Mouse (Mus musculus) urinary bladder, postnatal 25 days (tissue): ENCODE measurements around the gene Macrod2.

ENCODE experiments used
- DNase-seq: peaks from one replicate; pipeline ENCODE4 v3.0.0; 2022; ENCODE audit warnings: low spot score

The Macrod2 gene

GRCm38 (mm10) chr2:141057455-141057833 is 662.3 kb downstream of the Macrod2 start:
- DNase-seq: no peak

DNA sequence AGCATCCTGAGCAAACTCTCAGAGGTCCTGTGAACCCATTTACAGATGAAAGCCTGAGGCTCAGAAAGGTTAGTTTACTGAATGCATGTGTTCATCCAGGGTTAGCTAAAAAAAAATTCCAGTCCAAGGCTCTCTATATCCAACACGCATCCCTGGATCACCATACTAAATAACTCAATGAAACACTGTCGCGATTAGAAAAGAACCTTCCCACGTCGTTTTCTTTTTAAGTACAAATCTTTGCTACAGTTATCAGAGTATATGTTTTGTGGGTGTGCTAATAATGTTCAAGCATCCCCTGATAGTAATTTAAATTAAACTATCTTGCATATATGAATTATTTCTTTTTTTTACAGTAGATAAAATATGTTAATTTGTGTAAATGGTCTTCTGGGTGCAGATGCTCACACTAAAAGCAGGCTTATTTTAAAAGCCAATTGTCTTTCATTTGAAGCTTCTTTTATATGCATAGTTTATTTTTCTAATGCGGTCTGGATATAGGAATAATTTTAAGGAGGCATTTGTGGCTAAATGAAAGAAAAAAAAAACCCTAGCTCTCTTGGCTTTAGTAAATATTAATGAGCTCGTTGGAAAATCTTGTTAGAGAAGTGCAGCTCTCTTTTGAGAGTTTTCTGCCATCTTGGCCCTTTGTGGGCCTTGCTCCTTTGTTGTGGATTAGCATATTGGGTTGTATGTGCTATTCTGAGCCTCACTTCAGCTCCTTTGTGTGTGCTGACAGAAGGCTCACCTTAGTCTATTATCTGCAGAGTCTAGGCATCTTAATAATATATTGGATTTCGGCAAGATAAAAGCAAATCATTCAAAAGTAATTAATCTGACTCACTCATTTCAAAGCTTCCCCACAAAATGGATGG is 679.1 kb downstream of the Macrod2 start:
- DNase-seq: no peak

GRCm38 (mm10) chr2:141078221-141078620 is 683.1 kb downstream of the Macrod2 start:
- no peak for DNase-seq

DNA sequence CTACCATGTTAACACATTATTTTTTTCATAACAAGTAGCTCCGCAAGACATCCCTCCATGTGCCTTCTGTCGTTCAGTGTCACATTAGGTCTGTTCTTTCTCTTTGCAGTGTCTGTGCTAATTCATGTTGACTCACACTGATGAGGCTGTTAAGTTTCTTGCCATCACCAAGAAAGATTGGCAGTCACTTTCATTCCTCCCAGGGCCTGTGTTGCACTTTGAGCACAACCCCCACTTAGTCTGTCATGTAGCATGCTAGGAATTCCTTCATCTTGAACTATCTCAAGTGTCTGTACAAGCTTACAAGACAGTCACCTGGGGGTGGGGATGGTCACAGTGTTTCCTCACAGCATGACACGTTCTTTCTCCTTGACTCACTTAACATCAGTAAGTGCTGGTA is 696.2 kb downstream of the Macrod2 start:
- no peak for DNase-seq

DNA sequence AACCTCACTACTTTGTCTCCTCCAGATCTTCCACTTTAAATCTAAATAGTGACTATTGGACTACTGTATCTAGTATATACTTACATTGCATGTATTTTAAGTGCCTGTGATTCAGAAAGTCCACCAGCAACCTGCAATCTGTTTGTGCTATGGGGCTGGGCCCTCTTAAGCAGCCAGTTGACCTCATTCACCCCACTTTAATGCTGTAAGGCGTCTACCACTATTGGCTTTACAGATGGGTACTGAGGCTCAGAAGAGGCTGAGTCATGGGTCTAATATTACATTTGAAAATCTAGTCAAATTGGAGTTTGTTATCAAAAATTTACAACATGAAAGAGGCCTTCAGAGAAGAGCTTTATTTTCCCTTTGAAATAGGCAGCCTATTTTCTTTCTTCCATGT is 722.5 kb downstream of the Macrod2 start:
- no peak for DNase-seq

DNA sequence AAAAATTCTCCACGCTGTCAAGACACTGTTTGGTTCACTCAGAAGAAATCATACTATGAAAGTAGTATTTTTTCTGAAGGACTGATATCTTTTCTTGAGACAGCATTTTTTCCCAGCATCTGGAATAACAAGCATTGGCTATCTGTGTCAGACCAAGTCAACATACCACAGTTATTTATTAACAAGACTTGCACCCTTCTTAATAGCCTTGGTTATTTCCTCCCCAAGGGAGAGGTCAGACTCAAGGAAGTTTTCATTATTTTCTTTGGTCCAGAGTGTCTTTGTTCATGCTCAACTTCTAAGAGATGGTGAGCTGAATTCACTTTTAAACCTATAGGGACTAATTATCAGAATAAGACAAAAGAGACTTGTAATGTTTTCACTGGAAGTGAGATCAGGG is 728.8 kb downstream of the Macrod2 start:
- DNase-seq: no peak

DNA sequence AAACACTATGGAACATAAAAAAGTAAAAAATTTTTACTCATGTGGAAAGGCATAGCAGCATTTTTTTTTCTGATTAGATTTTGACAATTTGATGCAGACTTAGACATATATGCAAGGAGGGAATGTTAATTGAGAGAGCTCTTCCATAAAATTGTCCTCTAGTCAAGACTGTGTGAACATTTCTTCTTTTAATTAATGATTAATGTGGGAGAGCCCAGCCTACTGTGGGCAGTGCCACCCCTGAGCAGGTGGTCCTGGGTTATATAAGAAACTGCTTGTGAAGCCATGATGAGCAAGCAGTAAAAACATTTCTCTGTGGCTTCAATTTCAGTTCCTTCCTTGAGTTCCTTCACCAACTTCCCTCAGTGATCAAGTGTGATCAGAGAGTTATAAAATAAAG is 730.5 kb downstream of the Macrod2 start:
- no peak for DNase-seq

GRCm38 (mm10) chr2:141142266-141142665 is 747.2 kb downstream of the Macrod2 start:
- DNase-seq: no peak

GRCm38 (mm10) chr2:141152011-141152772 is 757.1 kb downstream of the Macrod2 start:
- no peak for DNase-seq

GRCm38 (mm10) chr2:141155972-141156371 is 760.9 kb downstream of the Macrod2 start:
- DNase-seq: no peak

DNA sequence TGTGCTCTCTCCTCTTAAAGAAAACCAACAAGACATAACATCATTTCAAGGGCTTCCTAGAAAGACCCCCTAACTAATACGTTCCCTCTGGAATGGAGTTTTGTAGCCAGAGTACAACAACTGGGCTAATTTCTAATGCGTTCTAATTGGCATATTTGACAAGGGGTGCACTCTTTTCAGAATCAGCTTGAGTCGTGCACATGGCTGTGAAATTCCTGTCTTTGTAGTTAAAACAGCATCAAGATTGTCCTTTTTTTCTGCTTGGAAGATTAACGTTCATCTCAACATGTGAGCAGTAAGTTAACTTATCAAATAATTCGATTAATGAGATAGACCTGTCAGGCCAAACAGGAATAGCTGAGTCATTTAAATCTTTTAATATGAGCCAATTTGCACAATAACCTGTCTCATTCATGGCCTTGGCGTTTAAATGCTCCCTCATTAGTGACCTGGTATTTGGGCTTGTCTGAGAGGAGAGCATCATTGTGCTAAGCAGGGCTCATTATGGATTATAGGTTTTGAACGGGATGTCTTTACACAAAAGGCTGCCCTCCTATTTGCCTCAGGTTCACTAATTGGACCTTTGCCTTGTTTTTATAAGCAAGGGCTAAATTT is 762.0 kb downstream of the Macrod2 start:
- DNase-seq: no peak

DNA sequence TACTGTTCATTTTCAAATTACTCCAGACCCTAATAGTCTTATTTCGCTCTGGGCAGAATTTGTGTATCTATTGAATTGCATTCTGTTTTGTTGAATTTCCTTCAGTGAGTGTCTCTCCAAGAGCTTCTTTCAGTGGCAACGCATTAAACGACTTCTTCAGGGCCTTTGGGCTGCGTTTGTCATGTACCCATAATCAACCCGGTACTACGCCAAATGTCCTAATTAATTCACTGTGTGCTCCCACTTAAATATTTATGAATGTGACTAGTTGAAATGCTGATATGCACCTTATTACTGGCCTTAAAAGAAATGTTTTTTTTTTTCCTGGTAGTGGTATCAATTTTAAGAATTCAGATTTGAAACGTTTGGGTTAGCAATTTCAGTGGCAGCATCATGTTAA is 763.1 kb downstream of the Macrod2 start:
- no peak for DNase-seq

GRCm38 (mm10) chr2:141163918-141164317 is 768.8 kb downstream of the Macrod2 start:
- DNase-seq: no peak

DNA sequence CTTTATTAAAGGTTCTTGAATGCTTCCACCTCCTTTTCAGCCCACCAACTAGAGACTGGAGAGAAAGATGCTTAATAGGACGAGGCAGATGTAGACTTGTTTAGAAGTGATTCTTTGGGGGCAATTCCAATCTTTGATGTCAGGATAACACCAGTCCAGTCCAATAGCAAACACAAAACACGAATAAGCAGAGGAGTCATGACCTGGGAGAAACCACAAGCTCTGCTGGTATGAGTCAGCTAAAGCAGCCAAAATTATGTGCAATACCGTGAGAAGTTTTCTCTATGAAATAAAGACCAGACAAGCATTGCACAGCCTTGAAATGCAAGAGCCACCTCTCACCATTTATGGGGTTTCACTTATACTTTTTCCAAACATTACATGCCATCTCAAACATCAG is 774.5 kb downstream of the Macrod2 start:
- no peak for DNase-seq

DNA sequence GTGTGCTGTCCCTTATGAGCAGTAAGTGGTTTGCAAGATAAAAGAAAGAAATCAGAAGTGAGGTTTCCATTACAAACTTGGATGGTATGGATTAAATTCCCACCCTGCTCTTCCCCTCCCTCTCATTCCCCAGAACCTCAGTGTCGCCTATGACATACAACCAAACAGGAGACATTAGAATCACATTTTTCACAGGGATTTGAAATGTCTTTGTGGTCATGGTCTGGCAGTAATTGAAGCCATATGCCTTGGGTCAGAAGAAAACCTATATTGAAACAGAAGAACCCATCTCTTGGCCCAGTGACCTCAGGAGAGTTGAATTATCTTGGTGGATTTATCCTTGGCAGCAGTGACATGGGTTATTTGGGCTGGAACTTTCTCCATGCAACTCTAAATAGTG is 778.1 kb downstream of the Macrod2 start:
- DNase-seq: no peak

DNA sequence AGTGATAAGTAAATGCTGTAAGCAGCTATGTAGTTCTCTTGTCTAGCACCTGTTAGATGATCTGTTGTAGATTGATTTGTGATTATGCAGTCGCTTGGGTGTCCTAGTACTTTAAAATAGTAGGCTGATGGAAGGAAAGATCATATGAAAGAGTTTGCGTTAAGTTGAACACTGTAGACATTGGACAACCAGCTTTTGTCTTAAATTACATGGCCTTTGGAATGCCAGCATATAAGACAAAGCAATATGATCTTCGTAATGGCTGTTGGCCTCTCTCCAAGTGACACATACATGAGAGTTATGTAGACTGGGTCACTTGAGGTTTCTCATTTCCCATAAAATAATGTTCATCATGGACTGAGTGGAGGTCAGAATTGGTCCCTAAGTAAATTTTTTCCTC is 778.5 kb downstream of the Macrod2 start:
- DNase-seq: no peak

DNA sequence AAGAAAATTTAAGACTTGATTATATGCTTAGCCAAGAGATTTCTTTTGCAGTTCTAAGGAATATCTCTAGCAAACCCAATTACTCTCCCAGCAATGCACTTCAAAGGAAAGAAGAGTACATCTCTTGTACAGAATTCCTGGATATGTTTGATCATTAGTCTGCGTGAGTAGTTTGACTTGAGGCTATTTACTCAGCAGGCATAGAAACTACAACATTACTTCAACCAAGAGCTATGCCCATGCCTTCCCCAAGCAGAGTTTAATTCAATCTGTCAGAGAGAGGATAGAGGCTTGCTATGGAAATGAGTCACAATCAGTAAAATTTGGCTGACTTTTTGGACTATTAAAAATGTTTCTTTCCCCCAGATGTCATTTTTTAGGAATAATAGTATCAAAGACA is 785.5 kb downstream of the Macrod2 start:
- no peak for DNase-seq

DNA sequence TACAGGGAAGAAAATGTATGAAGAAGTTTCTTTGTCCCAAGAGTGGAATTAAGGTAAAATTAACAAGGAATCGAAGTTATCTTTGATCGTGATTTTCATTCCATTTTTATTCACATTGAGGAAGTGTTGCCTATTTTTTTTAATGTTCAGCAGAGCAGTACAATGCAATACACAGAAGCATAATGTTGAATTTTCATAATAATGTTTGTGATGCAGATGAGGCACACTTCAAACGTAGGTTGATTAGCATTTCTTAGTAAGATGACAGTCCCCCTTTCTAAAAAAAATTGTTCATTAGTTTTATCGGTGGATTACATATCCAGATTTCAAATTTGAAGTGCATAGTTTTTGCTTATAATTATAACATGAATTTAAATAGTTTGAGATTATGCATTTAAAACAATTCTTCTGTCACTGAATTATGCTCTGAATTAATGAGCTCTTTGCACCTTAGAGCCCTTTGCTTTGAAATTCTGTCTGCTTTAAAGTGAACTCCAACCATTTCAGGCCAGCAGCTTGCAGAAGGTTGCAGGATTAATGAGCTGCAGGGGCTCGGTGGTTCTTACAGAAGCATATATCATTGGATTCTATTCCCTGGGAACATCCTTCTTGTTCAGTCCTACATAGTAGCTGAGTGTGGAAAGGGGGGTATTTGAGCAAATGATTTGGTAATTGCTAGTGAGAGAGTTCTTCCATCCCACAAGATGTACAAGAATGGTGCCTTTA is 787.1 kb downstream of the Macrod2 start:
- DNase-seq: no peak

DNA sequence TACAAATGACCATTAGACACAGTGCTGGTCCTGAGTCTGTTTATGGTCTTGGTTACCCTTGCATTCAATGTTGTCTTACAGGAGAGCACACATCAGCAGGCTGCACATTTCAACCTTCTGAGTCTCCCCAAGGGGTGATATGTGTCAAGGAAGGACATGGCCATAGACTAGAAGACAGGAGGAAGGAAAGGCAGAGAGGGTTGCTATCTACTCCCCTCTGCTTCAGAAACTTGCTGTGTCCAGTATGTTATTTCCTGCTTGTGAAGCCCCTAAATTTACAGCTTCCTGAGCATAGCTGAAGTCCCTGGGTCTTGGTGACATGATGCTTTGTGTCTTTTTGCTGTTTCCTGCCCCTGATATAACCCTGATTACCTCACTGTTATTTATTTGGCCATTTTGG is 799.4 kb downstream of the Macrod2 start:
- no peak for DNase-seq

GRCm38 (mm10) chr2:141200481-141200880 is 805.4 kb downstream of the Macrod2 start:
- DNase-seq: no peak

- DNase-seq: no peak
Observed at GRCm38 (mm10) chr2:141201303-141202014, 806.4 kb downstream of the Macrod2 start.

GRCm38 (mm10) chr2:141202015-141202364 is 806.9 kb downstream of the Macrod2 start:
- DNase-seq: no peak
